Mouse (Mus musculus): Measurements from ENCODE around the gene Atp1a2. TPM values are rescaled to one million over a fixed set of nuclear protein-coding genes. Genes with fewer than 3 reads are reported as not detected.

Atp1a2 gene
- total and polyA plus RNA-seq, 3 experiments, result 0.07 to 0.23 (median 0.13) TPM

DNA sequence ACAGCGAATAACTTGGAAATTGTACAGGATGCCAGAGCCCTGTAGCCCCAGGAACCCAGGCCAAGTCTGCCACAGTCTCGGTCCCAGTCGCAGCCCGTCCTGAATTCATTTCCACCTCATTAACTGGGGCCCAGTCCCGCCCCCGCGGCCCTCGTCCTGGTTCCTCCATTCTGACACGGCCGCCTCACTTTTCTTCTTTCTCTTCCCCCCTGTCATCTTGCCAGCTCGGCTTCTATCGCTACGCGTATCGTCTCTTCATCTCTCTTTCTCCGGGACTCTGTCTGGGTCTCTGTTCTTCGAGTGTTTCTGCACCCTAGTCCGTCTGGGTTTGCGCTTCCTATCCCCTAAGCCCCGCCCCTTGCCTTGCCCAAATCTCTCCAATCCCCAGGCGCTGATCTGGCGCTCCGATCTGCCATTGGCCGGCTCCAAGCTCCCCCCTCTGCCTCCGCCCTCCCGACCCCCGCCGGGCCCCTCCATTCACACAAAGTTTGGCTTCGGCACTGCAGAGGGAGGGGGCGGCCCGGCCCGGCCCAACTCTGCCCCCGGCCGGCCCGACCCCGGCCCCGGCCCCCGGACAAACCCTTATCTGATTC, 43.0 kb upstream of the Atp1a2 start, which contains the start of gene Kcnj10:
Gene Kcnj10 (plus strand): TSS at position 482 of the 593 bp plus-strand sequence.
- H3K9me3 ChIP-seq (replicated peaks; ENCODE audit: low read length), result peaks cover 3% of the 10 kb centered on the region
- TF ChIP-seq POLR2AphosphoS2 (IDR thresholded peaks at IDR 0.05; ENCODE audit: low read depth, low read length) (no peak), EP300 (IDR thresholded peaks at IDR 0.05; ENCODE audit: low read length) (no peak), RCOR1 (conservative IDR thresholded peaks at IDR 0.05; ENCODE audit: low read depth, low read length) (no peak), CHD2 (IDR thresholded peaks at IDR 0.05; ENCODE audit: low read length) (no peak), MXI1 (IDR thresholded peaks at IDR 0.05; ENCODE audit: low read depth, low read length) (no peak), NELFE (IDR thresholded peaks at IDR 0.05; ENCODE audit: low read depth, low read length) (no peak), ETS1 (conservative IDR thresholded peaks at IDR 0.05; ENCODE audit: low read depth, low read length) (no peak), E2F4 (IDR thresholded peaks at IDR 0.05; ENCODE audit: insufficient replicate concordance, low read depth, low read length) (no peak), BHLHE40 (IDR thresholded peaks at IDR 0.05; ENCODE audit: low read depth, low read length) (no peak), PAX5 (IDR thresholded peaks at IDR 0.05; ENCODE audit: low read length) (no peak), MAZ (IDR thresholded peaks at IDR 0.05; ENCODE audit: low read depth, low read length) (no peak), USF1 (IDR thresholded peaks at IDR 0.05; ENCODE audit: low read depth, low read length) (no peak), RAD21 (IDR thresholded peaks at IDR 0.05; ENCODE audit: low read depth, low read length) (no peak), MEF2A (IDR thresholded peaks at IDR 0.05; ENCODE audit: borderline replicate concordance, low read depth, low read length) (no peak), KAT2A (IDR thresholded peaks at IDR 0.05; ENCODE audit: insufficient replicate concordance, low read length) (no peak), SIN3A (IDR thresholded peaks at IDR 0.05; ENCODE audit: low read length) (no peak), JUND (conservative IDR thresholded peaks at IDR 0.05; ENCODE audit: low read depth, low read length) (no peak), NRF1 (IDR thresholded peaks at IDR 0.05; ENCODE audit: low read depth, low read length) (no peak), ZMIZ1 (IDR thresholded peaks at IDR 0.05; ENCODE audit: low read depth, low read length) (no peak), SMC3 (IDR thresholded peaks at IDR 0.05; ENCODE audit: low read depth, low read length) (no peak)
- no peak for DNase-seq (ENCODE audit: extremely low read depth)
- no peaks in the 10 kb centered on the region for H3K79me2 ChIP-seq (replicated peaks; ENCODE audit: control insufficient read depth, extremely low read depth, insufficient read depth, poor library complexity, severe bottlenecking)
- no peaks in the 10 kb centered on the region for H3K36me3 ChIP-seq (replicated peaks in 1 of 2; ENCODE audit: control insufficient read depth in 1 of 2, insufficient read depth in 1 of 2, low read length in 1 of 2)
- no peak within 1 kb of the TSS for H3K4me3 ChIP-seq (replicated peaks in 1 of 3; ENCODE audit: low read depth in 2 of 3, low read length in 2 of 3, poor library complexity in 1 of 3)
- in situ Hi-C loops (cut with MboI; ENCODE audit: low pct_ligation_motif_present, low pct_unique_long_range_greater_than_20kb, low sequenced_read_pairs), result no loop called here
- H3K4me2 ChIP-seq (ENCODE audit: insufficient read depth, low read depth, poor library complexity, severe bottlenecking), result peak within 1 kb of the TSS; percentile 24
- H3K4me1 ChIP-seq (ENCODE audit: control insufficient read depth in 1 of 2, insufficient read depth in 2 of 2), result peaks cover 1 to 5% of the 10 kb centered on the region in 2 experiments; a peak in 3 of 4 replicates
- peaks cover 84% of the 10 kb centered on the region for H3K27me3 ChIP-seq (replicated peaks)
- dilution Hi-C loops (cut with MboI; ENCODE audit: extremely low pct_ligation_motif_present, extremely low pct_unique_long_range_greater_than_20kb, low sequenced_read_pairs), result no loop called here
- no peak within 1 kb of the TSS for H3K27ac ChIP-seq (ENCODE audit: insufficient read depth, low read depth)
- no peak within 1 kb of the TSS for H3K9ac ChIP-seq (ENCODE audit: insufficient read depth, low read depth)

All from CH12.LX (cell line).